Mouse (Mus musculus): ENCODE results near the gene Scarf2.

- TF ChIP-seq POLR2A (IDR thresholded peaks at IDR 0.05; ENCODE audit: borderline replicate concordance, control insufficient read depth, low read depth, low read length) (no peak), CTCF (IDR thresholded peaks at IDR 0.05; ENCODE audit: control insufficient read depth, insufficient read depth, low read length) (no peak)
These were observed 56.2 kb downstream of the Scarf2 start for GRCm38 (mm10) chr16:17853263-17853662.

All from bone marrow, adult 2 months (tissue).